Mouse (Mus musculus): Measurements from ENCODE around the gene Tff3.

DNA sequence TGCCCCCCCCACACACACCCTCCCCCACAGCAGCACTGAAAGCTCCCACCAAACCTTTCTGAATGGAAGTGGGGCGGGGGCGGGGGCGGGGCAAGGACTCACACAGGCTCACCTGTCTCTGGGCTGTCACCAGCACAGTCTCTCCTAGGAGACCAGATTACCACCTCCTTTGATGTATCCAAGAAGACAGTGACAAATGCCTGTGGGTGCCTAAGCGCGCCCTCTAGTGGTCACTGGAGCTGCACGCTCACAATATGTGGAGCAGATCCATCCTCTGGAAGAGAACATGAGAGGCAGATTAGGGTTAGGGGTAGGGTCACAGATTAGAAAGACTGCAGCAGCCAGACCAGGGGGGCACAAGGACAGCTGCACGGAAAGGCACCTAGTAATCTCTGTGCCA is 10.0 kb downstream of the Tff3 start:
- peak; percentile 94 for TF ChIP-seq CTCF (IDR thresholded peaks at IDR 0.05; ENCODE audit: borderline replicate concordance, insufficient read depth, low read length)
- TF ChIP-seq POLR2A (IDR thresholded peaks at IDR 0.05; ENCODE audit: low read depth, low read length) = no peak

Data from embryonic fibroblast, embryonic 13.5 days (primary cell).